Mouse (Mus musculus) lung, postnatal 36 days (tissue): ENCODE measurements around the gene 3100002H09Rik.

Experiments used
- DNase-seq: peaks from one replicate; pipeline ENCODE4 v3.0.0; 2022; ENCODE audit warnings: mixed read lengths

Gene 3100002H09Rik

GRCm38 (mm10) chr4:124610703-124611102 is at the start of gene 3100002H09Rik:
TSS of gene 3100002H09Rik (minus strand) at chr4:124610803.
- DNase-seq: no peak

DNA sequence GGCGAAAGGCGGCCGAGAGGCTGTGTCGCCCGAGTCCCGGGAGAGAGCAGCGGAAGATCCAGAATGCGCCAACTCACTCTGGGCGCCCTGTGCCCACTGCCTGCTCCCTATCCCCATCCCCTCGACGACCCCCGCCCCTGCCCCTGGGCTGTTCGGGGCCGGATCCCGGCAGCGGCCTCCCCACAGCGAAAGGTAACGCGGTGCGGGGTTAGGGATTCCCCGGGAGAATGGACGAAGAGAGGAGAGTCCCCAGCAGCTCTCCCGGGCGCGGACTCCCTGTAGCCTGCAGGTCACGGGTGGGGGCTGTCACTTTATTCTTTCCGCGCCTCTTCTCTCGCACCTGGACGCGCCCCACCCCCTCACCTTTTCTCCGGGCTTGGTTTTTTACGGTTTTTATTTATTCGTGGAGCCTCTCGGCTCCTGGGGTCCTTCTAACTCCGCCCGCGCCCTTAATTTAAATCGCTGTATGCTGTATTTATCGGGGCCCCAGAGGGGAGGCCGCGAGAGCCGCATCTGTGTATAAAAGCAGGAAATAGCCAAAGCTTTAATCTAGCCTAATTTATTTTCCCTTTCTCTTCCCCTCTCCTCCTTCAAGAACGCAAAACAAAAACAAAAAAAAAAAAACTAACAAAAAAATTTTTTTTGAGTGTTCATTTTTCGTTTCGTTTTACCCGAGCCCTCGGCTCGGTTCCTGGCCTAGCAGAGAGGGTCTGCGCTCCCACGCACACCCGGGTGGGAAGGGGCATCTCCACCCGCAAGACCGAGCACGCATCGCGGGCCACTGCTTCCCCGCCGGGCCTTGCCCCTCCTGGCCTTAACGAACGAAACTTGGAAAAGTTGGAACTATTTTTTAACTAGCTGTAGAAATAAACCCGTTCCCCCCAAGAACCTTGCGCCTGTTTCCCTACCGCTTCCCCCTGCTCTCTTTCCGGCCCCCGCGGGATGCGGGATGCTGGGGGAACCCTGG is 48.9 kb upstream of the 3100002H09Rik start:
- no peak for DNase-seq

GRCm38 (mm10) chr4:124658412-124658851 is 47.8 kb upstream of the 3100002H09Rik start:
- DNase-seq: no peak

DNA sequence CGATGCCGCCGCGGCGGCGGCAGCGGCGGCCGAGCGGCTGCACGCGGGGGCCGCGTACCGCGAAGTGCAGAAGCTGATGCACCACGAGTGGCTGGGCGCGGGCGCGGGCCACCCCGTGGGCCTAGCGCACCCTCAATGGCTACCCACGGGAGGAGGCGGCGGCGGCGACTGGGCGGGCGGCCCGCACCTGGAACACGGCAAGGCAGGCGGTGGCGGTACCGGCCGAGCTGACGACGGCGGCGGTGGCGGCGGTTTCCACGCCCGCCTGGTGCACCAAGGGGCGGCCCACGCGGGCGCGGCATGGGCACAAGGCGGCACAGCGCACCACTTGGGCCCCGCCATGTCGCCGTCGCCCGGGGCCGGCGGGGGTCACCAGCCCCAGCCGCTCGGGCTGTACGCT is 47.2 kb upstream of the 3100002H09Rik start:
- no peak for DNase-seq

- DNase-seq: peak; percentile 66
These were observed 46.4 kb upstream of the 3100002H09Rik start for GRCm38 (mm10) chr4:124656854-124657650.

- no peak for DNase-seq
These were observed 45.9 kb upstream of the 3100002H09Rik start, which contains the start of gene Pou3f1 for GRCm38 (mm10) chr4:124656518-124656853. TSS of gene Pou3f1 (plus strand) at chr4:124656807.

GRCm38 (mm10) chr4:124652886-124653285 is 42.3 kb upstream of the 3100002H09Rik start:
- DNase-seq: no peak

- no peak for DNase-seq
These were observed 37.3 kb upstream of the 3100002H09Rik start for GRCm38 (mm10) chr4:124647909-124648308.

DNA sequence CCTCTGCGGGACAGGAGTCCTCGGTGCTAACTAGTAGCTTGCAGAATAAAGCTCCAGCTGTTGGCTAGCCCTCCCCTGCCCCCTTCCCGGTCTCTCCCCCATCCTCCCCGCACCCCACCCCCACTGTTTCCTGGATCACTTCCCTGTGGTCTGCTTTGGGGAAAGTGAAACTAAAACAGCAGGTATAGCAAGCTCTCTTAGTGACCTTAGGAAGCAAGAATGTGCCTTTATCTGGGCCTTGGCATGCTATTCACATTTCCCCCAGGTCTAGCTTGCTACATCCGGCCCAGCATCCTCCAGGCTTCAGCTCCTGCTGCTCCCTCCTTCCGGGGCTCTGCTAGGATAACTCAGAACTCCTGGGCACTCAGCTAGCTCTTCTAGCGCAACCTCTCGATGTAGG is 36.0 kb upstream of the 3100002H09Rik start:
- DNase-seq: peak; percentile 12

DNA sequence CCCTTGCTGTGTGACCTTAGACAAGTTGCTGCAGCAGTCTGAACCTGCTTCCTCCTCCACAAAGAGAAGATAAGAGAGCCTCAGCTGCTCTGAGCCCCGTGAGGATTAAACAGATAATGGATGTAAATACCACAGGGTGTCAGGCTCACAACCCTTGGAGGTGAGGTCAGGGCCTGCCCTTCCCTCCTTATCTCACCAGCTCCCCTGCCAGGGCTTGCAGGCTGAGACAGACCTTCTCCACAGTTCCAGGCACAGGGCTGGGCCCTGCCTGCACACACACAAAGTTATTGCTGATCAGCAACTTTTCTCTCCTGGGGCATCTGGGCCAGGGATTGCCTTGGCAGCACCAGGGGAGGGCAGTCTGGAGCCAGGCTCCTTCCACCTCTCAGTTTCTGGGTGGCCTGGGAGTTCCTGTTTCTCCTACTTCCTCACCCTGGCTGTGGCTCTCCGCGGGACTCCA is 34.4 kb upstream of the 3100002H09Rik start:
- DNase-seq: peak; percentile 34

- DNase-seq: no peak
These were observed 33.3 kb upstream of the 3100002H09Rik start for GRCm38 (mm10) chr4:124643859-124644258.

GRCm38 (mm10) chr4:124639715-124640114 is 29.1 kb upstream of the 3100002H09Rik start:
- no peak for DNase-seq

GRCm38 (mm10) chr4:124633281-124633680 is 22.7 kb upstream of the 3100002H09Rik start:
- peak; percentile 8 for DNase-seq

GRCm38 (mm10) chr4:124632856-124633255 is 22.3 kb upstream of the 3100002H09Rik start:
- DNase-seq: no peak

DNA sequence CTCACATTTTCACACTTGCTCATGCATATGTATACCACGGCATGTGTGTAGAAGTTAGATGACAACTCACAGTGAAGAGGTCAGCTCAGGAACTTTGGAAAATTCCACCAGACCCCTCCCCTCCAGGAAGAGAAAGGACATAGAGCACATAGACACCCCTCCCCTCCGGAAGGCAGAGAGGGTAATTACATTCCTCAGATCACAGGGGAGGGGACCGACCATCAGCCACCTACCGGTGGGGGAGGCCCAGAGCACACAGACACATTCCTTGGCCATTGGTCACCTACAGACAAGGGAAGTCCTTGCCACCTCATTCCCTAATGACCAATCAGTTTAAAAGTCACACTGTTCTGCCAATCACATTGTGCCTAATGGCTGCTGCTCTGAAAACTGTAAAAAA is 20.9 kb upstream of the 3100002H09Rik start:
- DNase-seq: no peak

- no peak for DNase-seq
These were observed 16.2 kb upstream of the 3100002H09Rik start for GRCm38 (mm10) chr4:124626836-124627235.

DNA sequence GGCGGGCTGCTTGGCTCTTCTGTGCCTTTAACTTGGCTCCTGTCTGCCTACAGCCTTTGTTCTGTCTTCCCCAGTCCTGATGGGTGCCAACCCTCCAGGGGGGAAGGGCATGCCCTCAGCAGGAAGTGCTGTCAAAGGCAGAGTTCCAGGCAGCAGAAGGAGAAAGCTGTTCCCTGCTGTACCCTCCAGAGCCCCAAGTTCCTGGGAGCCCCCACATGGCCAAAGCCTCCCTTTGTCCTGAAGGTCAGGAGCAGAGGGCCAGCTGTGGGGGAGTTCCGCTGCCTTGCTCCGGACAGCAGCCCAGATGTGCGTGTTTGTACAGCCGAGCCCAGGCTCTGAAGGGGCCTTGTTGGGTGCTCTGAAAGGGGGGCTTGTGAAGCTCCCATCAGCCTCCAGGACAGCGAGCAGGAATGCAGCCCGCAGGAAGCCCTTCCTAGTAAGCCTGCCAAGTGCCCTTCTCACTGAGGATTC is 13.5 kb upstream of the 3100002H09Rik start:
- DNase-seq: no peak

- DNase-seq: no peak
These were observed 12.0 kb upstream of the 3100002H09Rik start for GRCm38 (mm10) chr4:124622566-124622965.

- DNase-seq: no peak
These were observed 10.8 kb upstream of the 3100002H09Rik start for GRCm38 (mm10) chr4:124621406-124621805.

GRCm38 (mm10) chr4:124618599-124618998 is 8.0 kb upstream of the 3100002H09Rik start:
- DNase-seq: no peak

GRCm38 (mm10) chr4:124616636-124617035 is 6.0 kb upstream of the 3100002H09Rik start:
- no peak for DNase-seq

- DNase-seq: no peak
These were observed 5.4 kb upstream of the 3100002H09Rik start for GRCm38 (mm10) chr4:124615986-124616385.

DNA sequence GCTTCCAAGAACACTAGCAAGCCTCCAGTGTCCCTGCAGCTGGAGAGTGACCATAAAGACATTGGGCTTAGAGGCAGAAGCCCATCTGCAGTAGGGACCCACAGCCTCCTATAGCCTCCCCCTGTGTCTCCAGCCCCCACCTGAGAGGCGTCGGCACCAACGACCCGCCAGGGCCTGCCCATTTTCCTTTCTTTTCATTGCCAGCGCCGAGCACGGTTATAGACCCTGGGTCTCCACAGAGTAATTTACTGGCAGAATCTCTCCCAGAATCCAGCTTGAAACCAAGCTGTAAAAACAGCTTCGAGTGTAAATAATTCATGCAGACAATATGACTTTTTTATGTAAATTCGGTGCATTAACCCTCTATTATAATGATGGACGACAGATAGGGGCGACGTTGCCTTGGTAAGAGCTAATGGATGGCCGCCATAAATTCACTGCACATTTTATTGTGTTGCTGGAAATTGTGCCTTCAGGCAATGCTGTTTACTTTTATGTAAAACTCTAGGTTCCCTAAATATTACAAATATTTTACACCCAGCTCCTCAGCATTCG is 4.9 kb upstream of the 3100002H09Rik start:
- DNase-seq: no peak
